In the genomic region with DNA sequence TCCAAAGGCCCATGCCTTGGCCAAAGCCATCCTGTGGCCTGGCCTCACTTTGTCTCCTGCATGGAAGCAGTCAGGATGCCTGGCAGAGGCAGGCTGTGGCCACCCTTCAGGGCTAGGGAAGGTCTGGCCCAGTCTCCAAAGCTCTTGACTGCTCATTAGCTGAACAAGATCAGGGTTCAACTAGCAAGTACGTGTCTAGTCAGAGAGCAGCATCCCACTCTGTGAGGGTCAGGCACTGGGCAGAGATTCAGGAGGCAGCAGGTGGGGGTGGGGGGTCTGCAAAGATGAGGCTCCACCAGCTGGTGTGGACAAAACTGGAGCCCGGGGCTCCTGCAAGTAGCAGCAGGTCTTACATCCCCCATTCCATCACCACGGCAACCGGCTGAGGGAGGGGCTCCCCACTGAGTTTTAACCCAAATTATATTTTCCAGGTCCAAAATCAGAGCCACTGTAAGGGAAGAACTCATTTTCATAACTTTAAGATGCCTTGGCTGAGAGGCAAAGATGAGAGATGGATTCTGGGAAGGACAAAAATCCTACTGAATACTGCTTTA, we compare ENCODE assay signal across 15 mouse cellular contexts. TPM values are rescaled to one million over a fixed set of nuclear protein-coding genes. Genes with fewer than 3 reads are reported as not detected.
DNase-seq lines count a peak whose midpoint lies in the region; ATAC-seq lines count a peak whose summit lies in the region.
"Had no signal": no experiment of that assay in that cellular context is flagged by ENCODE, and none has a peak within 500 bp of the region (broad histone marks: within the 10 kb centered on the region; RNA-seq: fewer than 3 reads in every experiment).

No protein-coding gene starts in this region.

- peaks cover 13% of the 10 kb centered on the region for H3K4me1 ChIP-seq in midbrain, embryonic 14.5 days (ENCODE audit: control insufficient read depth, insufficient read depth, low read length)
- H3K4me1 ChIP-seq: heart, embryonic 10.5 days; liver, embryonic 12.5 days had no signal

- no peak overlapping the region for H3K9ac ChIP-seq in midbrain, embryonic 14.5 days (replicated peaks; ENCODE audit: low read length)
- H3K9ac ChIP-seq: liver, embryonic 12.5 days had no signal

- no peak overlapping the region for H3K4me2 ChIP-seq in midbrain, embryonic 14.5 days (ENCODE audit: low read length)
- H3K4me2 ChIP-seq: liver, embryonic 12.5 days had no signal

- no peak overlapping the region for H3K27ac ChIP-seq in midbrain, embryonic 14.5 days (replicated peaks; ENCODE audit: low read depth, low read length)
- H3K27ac ChIP-seq: heart, embryonic 10.5 days; liver, embryonic 12.5 days had no signal

- DNase-seq in layer of hippocampus, postnatal 14 days (ENCODE audit: low spot score in 2 of 2), result peak; percentile 6 to 8
- no peak for DNase-seq in layer of hippocampus, adult 9-10 months (ENCODE audit: low spot score)
- peak; percentile 92 for DNase-seq in cerebellum, adult 11-12 months
- peak; percentile 94 for DNase-seq in cerebellum, postnatal 14 days
- DNase-seq in midbrain, embryonic 14.5 days, result peak; percentile 45
- no peak for DNase-seq in thymus, postnatal 36 days
- no peak for DNase-seq in ovary, adult 18-20 months (ENCODE audit: low spot score)
- DNase-seq: kidney, postnatal 14 days; lung, postnatal 14 days had no signal

- ATAC-seq in midbrain, embryonic 14.5 days (ENCODE audit: low FRiP score, low TSS enrichment), result no peak; the same call in 1 of the 2 replicates
- no peak for ATAC-seq in inflammation-experienced regulatory T-cells, adult 6 months
- ATAC-seq: liver, embryonic 12.5 days had no signal

- H3K4me3 ChIP-seq in midbrain, embryonic 14.5 days (replicated peaks; ENCODE audit: low read depth, low read length), result no peak overlapping the region
- H3K4me3 ChIP-seq: heart, embryonic 10.5 days; liver, embryonic 12.5 days had no signal

- no peaks in the 10 kb centered on the region for H3K9me3 ChIP-seq in midbrain, embryonic 14.5 days (ENCODE audit: control insufficient read depth, low read length)
- H3K9me3 ChIP-seq: heart, embryonic 10.5 days; liver, embryonic 12.5 days had no signal

- WGBS in midbrain, embryonic 14.5 days, result 30% methylated on average over 4 of the region's 4 CpGs

- H3K27me3 ChIP-seq in midbrain, embryonic 14.5 days (ENCODE audit: control insufficient read depth, insufficient read depth, low read length), result no peaks in the 10 kb centered on the region

- no peaks in the 10 kb centered on the region for H3K36me3 ChIP-seq in midbrain, embryonic 14.5 days (ENCODE audit: control insufficient read depth, insufficient read depth, low read length)
- H3K36me3 ChIP-seq: heart, embryonic 10.5 days; liver, embryonic 12.5 days had no signal

RNA-seq across cellular contexts. Expression of gene Cnpy1, which starts 5.7 kb away (rescaled TPM):
- under 1 TPM; 0.31 to 0.83 TPM for total RNA-seq in layer of hippocampus, postnatal 14 days (2021)
- polyA plus RNA-seq in midbrain, embryonic 14.5 days (2014; fragmentation: Nextera tagmentation; extraction: Ambion mirVana), result 67.4 and 99.4 TPM in 2 replicates
- polyA plus RNA-seq in inflammation-experienced regulatory T-cells, adult 6 months (2017; shearing (Covaris generic)), result not detected
- total RNA-seq: hematopoietic stem cell, adult 5-6 weeks had no signal
- polyA plus RNA-seq: liver, embryonic 12.5 days; spleen, adult 2 months; thymus, postnatal 0 days had no signal

Comparison
In these comparisons a context has a peak if more than half of its experiments do, and no peak if none do; other contexts are left out.
1. DNase-seq: peak in layer of hippocampus, postnatal 14 days (2 of 2), cerebellum, adult 11-12 months (single experiment), cerebellum, postnatal 14 days (2 of 2) and midbrain, embryonic 14.5 days (single experiment); none in layer of hippocampus, adult 9-10 months (single experiment), thymus, postnatal 36 days (0 of 2) and ovary, adult 18-20 months (single experiment).
2. RNA of gene Cnpy1, which starts 5.7 kb away (polyA plus RNA-seq): 67.4 to 99.4 TPM in midbrain, embryonic 14.5 days; not detected in inflammation-experienced regulatory T-cells, adult 6 months; every median in the first group is over 10 times any median in the second.